Mouse (Mus musculus): ENCODE data around the gene Tmtc1.

Tmtc1 gene

DNA sequence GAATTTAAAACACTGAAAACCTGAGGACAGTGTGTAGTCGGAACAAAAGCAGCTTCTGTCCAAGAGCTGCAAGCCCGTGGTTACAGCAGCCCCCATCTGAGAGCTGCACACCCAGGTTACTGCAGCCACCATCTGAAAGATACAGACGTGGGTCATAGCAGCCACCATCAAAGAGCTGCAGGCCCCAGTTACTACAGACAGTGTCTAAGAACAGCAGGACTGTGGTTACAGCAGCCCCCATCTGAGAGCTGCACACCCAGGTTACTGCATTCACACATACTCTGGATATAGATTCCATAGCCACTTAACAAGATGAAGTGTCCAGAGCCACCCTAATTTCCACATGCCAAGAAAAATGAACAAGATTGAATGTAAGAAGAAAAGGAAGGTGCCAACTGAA, 216.6 kb downstream of the Tmtc1 start:
- no peak for DNase-seq

DNA sequence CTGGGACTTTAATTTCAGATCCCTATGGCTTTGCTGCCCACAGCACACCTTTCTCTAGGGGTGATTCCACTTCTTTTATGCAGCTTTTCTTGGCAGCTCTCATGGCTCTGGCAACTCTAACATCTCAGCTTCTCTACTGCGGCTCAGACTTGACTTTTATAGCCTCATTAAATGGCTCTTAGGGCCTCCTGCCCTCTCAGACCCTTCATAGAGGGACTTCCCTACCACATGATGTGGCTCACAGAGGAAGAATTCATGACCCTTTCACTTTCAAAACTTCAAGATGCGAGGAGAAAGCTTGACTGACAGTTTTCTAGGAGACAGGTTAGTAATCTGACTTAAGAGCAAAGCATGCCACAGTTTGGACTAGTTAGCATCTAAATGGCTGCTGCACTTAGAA, 221.5 kb downstream of the Tmtc1 start:
- no peak for DNase-seq

DNA sequence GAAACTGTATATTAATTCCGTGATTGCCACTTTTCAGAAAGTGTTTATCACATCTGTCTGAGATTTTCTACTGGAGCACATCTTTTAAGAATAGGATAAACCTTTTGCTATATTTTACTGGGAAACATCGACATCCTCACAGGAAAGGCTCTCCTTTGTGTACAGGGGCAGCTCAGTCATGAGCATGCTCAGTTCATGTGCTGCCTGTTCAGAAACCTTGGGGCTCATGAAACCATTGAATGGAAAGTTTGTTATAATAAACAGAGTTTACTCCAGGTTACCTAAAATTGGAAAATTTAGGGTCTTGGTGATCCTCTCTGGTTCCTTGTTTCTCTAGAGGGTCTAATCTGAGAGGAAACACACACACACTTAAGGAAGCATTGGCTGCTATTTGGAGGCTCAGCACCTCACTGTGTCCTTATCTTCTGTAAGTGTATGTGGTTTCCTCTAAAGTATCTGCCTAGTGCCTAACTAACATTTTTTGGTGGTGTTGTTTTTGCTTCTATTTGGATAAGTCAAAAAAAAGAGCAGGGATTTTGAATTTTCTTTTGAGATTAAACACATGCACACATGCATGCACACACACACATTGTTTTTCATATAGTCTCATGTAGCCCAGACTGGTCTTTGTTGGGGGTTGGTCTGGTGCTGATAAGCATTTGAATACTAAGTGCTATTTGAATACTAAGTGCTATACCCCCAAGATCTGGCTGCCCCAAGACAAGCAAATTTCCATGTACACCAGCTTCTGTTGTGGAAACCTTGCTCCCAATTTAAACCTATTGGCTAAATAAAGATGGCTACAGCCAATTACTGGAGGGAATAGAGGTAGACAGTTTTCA, 225.7 kb downstream of the Tmtc1 start:
- DNase-seq, result no peak

DNA sequence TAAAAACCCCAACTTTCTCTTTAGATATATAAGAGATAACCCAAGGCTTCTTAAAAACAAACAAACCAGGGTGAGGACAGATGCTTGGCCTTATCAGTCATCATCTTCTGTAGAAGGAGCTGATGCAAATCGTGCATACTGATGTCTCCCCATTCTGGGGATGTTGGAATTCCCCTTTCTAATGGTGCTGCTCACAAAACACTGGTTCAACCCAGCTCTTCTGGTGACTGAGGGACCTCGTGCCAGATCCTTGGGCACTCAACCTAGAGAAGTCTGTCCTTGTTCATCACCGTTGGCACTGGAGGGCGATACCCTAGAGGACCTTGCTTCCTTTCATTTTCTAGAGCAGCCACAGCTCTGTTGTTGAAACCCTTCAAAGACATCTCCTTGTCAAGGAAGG, 227.4 kb downstream of the Tmtc1 start:
- DNase-seq, result no peak

DNA sequence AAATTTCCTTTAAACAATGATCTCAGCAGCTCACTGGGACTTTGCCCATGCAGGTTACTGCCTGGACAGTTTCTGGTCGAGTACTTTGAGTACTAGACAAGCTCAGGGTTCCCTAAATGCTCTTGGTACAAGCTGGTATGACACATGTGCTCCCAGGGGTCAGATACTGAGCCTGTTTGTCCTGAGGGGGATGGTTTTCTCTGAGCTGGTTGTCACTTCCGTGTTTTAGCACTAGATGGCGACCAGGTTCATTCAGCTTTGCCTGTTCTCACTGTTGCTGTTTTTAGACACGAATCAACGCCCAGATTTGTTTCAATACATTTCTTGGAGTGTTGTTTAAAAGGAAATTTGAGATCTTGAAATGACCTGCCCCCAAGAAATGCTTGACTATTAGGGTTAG, 229.4 kb downstream of the Tmtc1 start:
- peak; percentile 70 to 74 for DNase-seq

DNA sequence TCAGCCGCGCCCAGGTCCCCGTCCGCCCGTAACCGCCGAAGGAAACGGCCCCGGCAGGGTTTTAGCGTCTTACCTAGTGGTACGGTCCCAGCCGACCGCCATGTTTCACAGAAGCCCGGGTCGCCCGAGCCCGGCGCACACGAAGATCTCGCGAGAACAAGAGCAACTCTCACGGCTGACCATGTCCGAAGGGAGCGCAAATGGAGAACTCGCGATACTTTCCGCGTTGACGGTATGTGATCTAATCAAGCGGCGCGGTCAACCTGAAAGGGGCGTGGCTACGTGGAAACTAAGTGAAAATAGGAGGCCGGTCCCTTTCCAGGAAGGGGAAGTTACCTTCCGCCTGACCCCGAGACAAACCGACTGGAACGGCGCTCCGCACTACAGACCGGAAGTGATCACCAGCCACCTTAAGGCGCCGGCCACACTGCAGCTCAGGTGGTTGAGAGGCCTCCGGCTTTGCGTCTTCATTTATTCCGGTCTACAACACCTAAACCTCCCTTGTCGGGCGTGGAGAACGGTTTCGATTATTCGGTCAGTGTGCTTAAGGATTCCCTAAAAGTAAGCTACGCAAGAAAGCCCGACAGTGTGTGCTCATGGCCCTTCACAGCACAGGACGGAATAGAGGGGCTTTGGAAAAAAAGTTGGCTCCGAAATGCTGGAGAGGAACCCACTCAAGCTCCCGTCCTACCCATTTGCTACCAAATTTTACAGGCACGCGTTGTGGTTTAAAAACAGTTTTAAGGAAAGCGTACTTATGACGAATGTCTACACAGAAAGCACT, 232.1 kb downstream of the Tmtc1 start, which contains the start of gene Ergic2:
Gene Ergic2, minus strand, starts transcription at position 478 of the 784 bp plus-strand sequence.
- DNase-seq, result peak; percentile 98 to 99

- DNase-seq, result no peak
These were observed 232.8 kb downstream of the Tmtc1 start for GRCm38 (mm10) chr6:148211391-148211876.

GRCm38 (mm10) chr6:148207522-148207921, 236.7 kb downstream of the Tmtc1 start:
- DNase-seq, result no peak

- DNase-seq, result no peak
These were observed 239.1 kb downstream of the Tmtc1 start for GRCm38 (mm10) chr6:148205134-148205533.

DNA sequence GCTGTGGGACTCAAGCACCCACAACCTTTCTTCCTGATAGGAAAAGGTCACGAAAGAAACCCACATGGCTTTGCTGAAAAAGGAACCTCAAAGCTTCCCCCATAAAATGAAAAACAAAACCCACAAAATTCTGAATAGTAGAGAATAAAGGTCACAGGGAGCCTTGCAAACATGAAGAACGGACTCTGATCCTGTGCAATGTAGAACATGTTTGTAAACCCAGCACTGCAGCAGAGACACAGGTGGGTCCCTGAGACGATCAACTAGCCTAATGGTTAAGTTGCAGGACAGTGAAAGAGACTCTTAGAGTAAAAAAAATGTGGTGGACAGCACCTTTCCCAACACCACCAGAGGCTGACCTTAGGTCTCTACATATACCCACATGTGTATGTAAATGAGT, 244.5 kb downstream of the Tmtc1 start:
- DNase-seq, result no peak

DNA sequence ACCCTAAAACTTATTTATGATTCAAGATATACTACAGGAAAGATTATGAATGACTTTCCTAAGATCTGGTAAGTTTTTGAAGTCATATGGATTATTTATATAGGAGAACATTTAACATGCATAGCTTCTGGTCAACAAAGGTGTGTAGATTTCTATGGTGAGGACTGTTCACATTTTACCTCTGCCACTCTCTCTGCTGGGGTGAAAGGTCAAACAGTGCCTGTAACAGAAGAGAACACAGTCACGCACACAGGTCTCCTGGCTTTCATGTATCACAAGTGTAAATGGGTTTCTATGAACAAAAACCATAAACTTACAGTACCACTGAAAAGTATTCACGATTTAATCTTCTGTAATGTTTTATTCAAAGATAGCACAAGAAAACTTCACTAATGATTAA, 245.0 kb downstream of the Tmtc1 start:
- no peak for DNase-seq

- DNase-seq, result no peak
These were observed 250.1 kb downstream of the Tmtc1 start for GRCm38 (mm10) chr6:148193972-148194701.

- DNase-seq, result no peak
These were observed 258.5 kb downstream of the Tmtc1 start for GRCm38 (mm10) chr6:148185694-148186093.
